Mouse (Mus musculus): Measurements from ENCODE around the gene Msrb3.

DNA sequence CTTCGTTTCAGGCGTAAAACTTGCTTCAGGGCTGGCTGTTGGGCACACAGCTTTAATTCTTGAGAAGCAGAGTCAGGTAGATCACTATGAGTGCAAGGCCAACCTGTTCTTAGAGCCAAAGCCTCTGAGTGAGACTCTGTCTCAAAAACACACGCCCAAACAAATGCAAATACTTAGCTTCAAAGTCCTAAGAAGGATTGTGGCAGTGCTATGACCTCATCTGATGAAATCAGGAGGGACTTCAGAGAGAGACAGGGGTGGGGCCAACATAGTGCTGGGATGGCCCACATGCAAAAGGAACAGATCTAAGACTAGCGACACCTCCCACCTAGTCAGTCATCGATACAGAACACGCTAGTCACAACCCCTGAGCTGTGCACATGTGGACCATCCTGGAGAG lies 150.7 kb downstream of the Msrb3 start:
- no peak for TF ChIP-seq EP300 (IDR thresholded peaks at IDR 0.05; ENCODE audit: low read depth)
- TF ChIP-seq CTCF (IDR thresholded peaks at IDR 0.05; ENCODE audit: low read depth): no peak
